Mouse (Mus musculus): ENCODE measurements around the gene Mxd4.

Mxd4 gene

GRCm38 (mm10) chr5:34197243-34197642 lies 9.7 kb upstream of the Mxd4 start:
- no peak for DNase-seq (ENCODE audit: low spot score in 2 of 2)

GRCm38 (mm10) chr5:34196423-34196822 lies 8.9 kb upstream of the Mxd4 start:
- DNase-seq (ENCODE audit: low spot score in 2 of 2), result no peak

GRCm38 (mm10) chr5:34195786-34196185 lies 8.3 kb upstream of the Mxd4 start:
- no peak for DNase-seq (ENCODE audit: low spot score in 2 of 2)

GRCm38 (mm10) chr5:34194975-34195662 lies 7.6 kb upstream of the Mxd4 start:
- DNase-seq (ENCODE audit: low spot score in 2 of 2), result no peak

GRCm38 (mm10) chr5:34194426-34194825 lies 6.9 kb upstream of the Mxd4 start:
- DNase-seq (ENCODE audit: low spot score in 2 of 2), result no peak

GRCm38 (mm10) chr5:34191843-34192242 lies 4.3 kb upstream of the Mxd4 start:
- no peak for DNase-seq (ENCODE audit: low spot score in 2 of 2)

- peak in 1 of 2 experiments; percentile 35 for DNase-seq (ENCODE audit: low spot score in 2 of 2)
Observed at GRCm38 (mm10) chr5:34191021-34191420, 3.5 kb upstream of the Mxd4 start.

- DNase-seq (ENCODE audit: low spot score in 2 of 2), result no peak
Observed at GRCm38 (mm10) chr5:34189521-34189920, 2.0 kb upstream of the Mxd4 start.

GRCm38 (mm10) chr5:34188856-34189255 lies 1.3 kb upstream of the Mxd4 start:
- DNase-seq (ENCODE audit: low spot score in 2 of 2), result no peak

- peak; percentile 48 to 53 for DNase-seq (ENCODE audit: low spot score in 2 of 2)
Observed at GRCm38 (mm10) chr5:34186961-34187391, 544 bp downstream of the Mxd4 start.

- DNase-seq (ENCODE audit: low spot score in 2 of 2), result no peak
Observed at GRCm38 (mm10) chr5:34186391-34186790, 1.1 kb downstream of the Mxd4 start.

- DNase-seq (ENCODE audit: low spot score in 2 of 2), result no peak
Observed at GRCm38 (mm10) chr5:34185791-34186190, 1.7 kb downstream of the Mxd4 start.

GRCm38 (mm10) chr5:34185051-34185580 lies 2.4 kb downstream of the Mxd4 start:
- DNase-seq (ENCODE audit: low spot score in 2 of 2), result no peak

GRCm38 (mm10) chr5:34183976-34184375 lies 3.5 kb downstream of the Mxd4 start:
- peak in 1 of 2 experiments; percentile 0 for DNase-seq (ENCODE audit: low spot score in 2 of 2)

GRCm38 (mm10) chr5:34183156-34183880 lies 4.2 kb downstream of the Mxd4 start:
- DNase-seq (ENCODE audit: low spot score in 2 of 2), result peak in 1 of 2 experiments; percentile 0

GRCm38 (mm10) chr5:34182486-34182885 lies 5.0 kb downstream of the Mxd4 start:
- DNase-seq (ENCODE audit: low spot score in 2 of 2), result no peak

- DNase-seq (ENCODE audit: low spot score in 2 of 2), result no peak
Observed at GRCm38 (mm10) chr5:34177821-34178220, 9.7 kb downstream of the Mxd4 start.

GRCm38 (mm10) chr5:34177091-34177490 lies 10.4 kb downstream of the Mxd4 start:
- no peak for DNase-seq (ENCODE audit: low spot score in 2 of 2)

GRCm38 (mm10) chr5:34176691-34177090 lies 10.8 kb downstream of the Mxd4 start:
- no peak for DNase-seq (ENCODE audit: low spot score in 2 of 2)

GRCm38 (mm10) chr5:34175403-34175694 lies 12.2 kb downstream of the Mxd4 start:
- DNase-seq (ENCODE audit: low spot score in 2 of 2), result no peak

GRCm38 (mm10) chr5:34174550-34175402 lies 12.7 kb downstream of the Mxd4 start:
- DNase-seq (ENCODE audit: low spot score in 2 of 2), result no peak

GRCm38 (mm10) chr5:34174021-34174420 lies 13.5 kb downstream of the Mxd4 start:
- DNase-seq (ENCODE audit: low spot score in 2 of 2), result no peak

Measured in urinary bladder, adult 18-20 months (tissue).